Mouse (Mus musculus) right cerebral cortex, postnatal 14 days (tissue): ENCODE results near the gene Runx3.
A peak's percentile ranks its signal among the peaks of the same experiment; 100 is the strongest.

Experiments
- DNase-seq: peaks from one replicate; pipeline ENCODE4 v3.0.0; 2022

Gene Runx3

DNA sequence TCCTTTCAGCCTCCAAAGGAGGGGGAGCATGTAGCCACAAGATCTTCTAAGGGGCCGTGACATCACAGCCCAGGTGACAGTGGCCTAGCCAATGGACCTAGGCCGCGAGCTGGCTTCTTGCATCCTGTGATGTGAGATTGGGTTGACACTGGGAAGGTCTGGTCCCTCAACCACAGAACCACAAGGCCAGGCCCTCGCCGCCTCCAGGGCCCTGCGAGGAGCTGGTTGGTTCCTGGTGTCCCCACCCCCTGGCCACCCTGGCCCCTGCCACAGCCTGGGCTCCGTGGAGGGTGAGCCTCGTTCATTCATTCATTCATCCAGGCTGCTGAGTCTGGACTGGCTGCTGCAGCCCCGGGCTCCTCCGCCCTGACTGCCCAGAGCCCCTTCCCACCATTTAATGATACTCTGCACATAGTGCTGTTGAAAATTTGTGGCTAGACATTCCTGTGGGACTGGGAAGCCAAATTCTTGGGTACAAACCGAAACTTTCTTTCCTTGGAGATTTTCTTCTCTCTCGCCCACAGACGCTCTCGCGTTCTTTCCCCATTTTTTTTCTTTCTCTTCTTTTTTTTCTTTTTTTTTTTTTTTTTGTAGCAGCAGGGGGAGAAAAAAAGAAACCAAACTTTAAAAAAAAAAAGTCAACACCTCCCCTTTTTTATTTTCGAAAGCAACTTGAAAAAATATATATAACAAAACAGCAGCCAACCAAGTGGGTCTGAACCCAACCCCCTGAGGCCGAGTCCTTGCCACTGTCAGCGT is at the start of gene Runx3:
Gene Runx3 (plus strand): TSS at position 311 of the 759 bp plus-strand sequence.
- DNase-seq = no peak

DNA sequence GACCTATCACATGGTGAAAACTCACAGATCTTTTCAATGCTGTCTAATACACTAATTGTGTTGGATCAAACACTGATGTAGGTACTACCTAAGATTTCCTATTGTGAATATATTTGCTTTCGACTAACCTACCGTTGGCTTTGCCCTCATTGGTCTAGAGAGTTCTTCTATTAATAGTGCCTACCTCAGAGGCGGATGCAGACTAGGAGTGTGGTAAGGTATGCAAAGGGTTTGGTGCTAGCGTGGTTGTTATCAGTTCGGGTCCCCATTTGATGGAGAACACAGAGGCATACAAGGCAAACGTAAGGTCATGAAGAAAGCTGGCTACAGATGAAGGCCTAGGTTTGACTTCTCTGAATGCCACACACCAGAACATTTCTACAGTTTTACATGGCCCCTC is 47.8 kb upstream of the Runx3 start:
- DNase-seq = no peak

DNA sequence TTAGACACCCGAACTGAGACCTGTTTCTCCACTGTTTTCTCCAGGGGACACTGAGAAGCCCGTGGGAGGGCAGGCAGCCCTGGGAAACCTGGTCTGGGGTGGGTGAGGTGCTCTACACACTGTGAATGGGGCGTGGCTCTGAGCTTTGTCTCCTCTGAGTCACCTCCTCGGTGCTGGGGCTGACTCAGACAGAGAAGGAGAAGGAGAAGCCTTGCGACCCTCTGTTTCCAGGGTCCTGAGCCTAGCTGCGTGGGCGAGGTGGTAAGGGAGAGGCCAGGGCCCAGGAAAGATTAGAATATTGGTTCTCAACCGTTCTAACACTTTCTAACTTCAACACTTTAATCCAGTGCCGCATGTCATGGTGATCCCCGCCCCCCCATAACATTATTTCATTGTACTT is 46.9 kb upstream of the Runx3 start:
- DNase-seq = no peak

DNA sequence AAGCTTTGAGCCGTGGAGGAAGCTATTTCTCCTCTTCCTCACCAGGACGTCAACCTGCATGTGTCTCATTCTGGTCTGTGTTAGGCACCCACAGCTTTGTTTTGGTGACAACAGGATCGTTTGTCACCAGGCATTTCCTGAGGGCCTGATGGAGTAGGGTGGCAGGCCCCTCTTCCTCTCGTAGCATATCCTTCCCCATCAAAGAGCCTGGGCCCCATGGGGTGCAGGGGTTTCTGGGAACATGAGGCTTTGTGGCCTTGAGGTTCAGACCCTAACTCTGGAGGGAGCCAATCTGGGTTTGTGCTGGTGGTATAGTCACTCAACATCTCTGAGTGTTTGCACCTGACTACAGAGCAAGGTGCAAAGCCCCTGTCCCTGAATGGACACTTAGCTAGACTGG is 45.8 kb upstream of the Runx3 start:
- no peak for DNase-seq

DNA sequence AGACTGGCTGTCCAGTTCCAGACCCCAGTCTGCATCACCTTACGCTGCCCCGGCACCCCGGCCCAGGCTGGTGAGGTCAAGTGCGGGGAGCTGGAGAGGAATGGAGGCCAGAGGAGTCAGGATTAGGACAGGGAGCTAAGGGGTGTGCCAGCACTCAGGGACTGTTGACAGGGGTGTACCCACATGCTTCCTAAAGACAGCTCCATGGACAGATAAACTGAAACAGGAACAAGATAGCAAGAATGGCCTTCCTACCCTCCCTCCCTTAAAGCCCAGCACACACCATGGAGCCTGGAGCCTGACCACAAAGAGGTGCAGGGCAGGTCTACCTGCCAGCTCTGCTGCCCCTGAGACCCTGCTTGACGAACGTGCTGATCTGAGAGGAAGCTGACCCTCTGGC is 45.1 kb upstream of the Runx3 start:
- no peak for DNase-seq

DNA sequence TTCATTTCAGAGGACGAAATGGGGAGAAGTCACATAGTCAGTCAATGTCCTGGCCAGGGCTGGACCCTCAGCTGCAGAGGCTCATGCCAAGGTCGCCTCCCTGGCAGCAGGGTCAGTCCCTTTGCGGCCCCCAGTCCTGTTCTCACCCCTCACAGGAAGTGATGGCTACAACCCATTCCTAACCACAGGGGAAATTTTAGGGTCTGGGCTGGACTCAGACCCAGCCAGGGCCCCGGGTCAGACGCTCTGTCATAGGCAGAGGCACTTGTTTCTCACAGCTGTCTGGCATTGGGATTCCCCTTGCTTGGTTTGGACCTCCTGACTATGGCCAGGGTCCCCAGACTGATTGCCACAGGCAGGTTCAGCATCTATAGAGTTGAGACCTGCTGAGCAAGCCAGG is 43.8 kb upstream of the Runx3 start:
- DNase-seq = no peak

DNA sequence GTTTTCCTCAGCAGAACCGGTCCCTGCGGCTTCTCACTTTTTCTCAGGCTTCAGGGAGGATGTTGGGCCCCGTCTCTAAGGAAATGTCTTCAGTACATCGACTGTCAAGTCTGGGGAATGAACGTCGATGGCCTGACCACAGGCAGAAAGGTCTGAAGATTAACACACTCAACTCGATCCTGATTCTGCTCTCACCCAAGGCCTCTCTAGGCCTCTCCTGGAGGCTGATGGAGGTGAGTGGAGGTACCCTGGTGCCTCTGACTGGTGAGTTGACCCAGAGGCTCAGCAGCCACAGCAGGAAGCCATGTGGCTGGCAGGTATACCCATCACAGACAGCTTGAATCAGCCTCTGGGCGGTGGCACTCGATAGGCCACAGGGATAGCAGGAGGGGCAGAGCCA is 43.3 kb upstream of the Runx3 start:
- DNase-seq = no peak

DNA sequence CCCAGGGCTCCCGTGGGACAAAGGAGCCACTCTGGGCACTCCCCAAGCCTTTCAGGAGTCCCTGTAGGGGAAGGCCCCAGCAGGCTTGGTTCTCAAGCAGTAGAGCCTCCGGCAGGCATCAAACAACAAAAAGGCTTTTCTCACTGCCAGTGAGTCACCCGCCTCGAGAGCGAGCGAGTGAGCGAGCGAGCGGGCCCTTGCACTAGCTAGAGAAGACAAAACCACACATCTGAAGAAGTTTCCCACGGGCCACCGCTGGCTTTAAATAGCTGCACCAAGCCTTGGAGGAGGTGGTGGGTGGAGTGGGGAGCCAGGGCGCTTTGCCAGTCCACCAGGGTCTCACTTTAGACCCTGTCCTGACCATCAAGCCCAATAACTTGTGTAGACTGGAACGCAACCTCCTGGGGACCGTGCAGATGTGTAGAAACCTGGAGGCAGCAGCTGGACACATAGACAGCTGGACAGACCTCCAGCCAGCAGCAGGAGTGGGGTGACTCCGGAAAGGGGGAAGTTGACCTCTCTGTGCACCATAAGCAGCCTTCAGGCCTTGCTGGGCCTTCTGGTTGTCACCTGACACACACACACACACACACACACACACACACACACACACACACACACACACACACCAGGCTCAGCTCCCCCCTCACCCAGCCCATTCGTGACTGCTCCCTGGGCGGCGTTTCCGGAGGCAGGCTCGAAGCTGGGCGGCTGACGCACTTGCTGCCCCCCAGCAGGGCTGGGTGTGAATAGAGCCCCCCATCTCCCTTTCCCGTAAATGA is 40.4 kb upstream of the Runx3 start:
- peak; percentile 16 for DNase-seq

DNA sequence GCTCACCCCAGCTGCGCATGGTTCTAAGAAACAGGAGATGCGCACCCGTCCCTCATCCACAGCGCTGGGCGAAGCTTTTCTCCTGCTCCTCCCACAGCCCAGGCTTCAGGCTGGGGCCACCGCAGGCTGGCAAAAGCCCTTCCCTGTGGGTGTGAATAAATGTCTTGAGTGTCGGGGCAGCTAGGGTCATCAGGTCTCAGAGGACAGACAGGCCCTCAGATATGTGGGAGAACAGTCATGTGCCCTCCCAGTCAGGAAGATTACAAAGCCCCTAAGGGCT is 39.9 kb upstream of the Runx3 start:
- no peak for DNase-seq

DNA sequence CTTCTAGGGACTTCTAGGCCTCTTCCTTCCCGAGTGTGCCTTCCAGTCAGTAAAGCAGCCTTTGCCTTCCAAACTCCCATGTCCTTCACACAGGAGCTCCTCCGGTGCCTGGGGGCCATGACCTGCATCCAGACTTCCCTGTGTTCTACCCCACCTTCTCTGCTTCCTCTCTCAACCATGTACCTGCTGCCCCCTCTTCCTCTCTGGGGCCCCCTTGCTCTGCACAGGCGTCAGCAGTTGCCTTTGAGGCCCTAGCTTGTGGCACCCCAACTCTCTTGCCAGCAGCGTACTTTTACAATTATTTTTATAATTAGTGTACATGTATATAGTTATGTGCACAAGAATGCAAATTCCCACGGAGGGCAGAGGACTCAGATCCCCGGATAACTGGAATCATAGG is 37.4 kb upstream of the Runx3 start:
- DNase-seq = no peak

DNA sequence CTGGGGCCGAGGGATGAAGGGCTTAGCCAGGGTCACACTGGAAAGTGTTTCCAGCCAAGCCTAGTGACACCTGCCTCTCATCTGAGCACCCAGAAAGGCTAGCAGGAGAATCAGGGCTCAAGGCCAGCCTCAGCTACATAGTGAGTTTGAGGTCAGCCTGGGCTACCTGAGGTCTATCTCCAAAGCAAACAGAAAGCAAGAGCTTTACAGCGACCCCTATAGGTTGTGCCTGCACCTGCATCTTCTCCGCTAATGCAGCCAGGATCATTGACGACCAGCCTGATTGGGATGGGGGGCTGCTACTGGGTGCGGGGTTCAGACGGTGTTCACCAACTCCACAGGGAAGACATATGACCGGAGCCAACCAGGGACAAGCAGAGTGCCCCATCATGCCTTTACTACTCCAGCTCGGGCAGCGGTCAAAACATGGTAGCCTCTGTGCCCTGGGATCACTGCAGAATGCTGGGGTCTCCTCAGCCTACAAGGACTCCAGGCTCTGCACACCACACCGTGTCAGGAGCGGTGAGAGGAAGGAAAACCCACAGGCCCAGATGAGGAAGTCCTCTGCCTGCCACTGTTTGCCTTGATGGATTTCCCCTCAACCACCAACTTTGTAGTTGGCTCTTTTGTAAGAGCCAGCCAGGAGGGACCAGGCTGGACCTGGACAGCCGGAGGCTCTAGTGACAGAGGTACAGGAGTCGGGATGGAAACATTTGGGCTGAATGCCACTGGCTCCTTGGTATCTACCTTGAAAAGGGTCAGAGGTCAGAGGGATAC is 35.2 kb upstream of the Runx3 start:
- no peak for DNase-seq

DNA sequence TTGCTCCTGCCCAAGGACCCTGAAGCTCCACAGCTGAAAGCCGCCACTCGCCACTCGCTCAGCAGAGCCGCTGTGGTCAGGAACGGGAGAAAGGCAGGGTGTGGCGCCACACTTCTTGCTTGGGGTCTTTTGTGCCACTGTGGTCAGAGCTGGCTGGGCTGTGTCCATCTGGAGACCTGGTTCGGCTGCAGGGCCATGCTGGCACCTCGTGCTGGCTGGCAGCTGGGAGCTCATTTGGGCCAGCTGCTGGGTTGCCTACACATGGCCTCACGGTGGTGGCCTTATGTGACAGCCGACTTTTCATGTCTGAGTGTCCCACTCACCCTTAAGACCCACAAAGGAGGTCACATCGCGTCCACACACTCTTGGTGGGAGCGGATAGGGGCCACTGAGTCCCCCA is 29.8 kb upstream of the Runx3 start:
- DNase-seq = no peak

DNA sequence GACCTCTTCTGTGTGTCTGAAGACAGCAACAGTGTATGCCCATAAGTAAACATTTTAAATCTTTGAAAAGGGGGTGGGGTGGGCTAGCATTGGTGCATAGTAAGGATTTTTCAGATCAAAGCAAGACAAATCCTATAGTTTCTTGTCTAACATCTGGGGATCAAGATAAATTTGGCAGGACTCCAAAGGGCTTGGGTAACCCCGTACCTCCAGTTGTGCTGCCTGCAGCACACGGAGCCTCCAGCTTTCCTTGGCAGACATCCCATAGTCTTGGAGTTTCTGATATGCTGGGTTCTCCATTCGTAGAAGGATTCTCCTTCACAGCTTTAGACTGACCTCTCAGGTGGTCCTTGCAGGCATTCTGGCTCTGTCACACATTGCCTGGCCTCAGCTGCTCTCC is 27.6 kb upstream of the Runx3 start:
- no peak for DNase-seq

DNA sequence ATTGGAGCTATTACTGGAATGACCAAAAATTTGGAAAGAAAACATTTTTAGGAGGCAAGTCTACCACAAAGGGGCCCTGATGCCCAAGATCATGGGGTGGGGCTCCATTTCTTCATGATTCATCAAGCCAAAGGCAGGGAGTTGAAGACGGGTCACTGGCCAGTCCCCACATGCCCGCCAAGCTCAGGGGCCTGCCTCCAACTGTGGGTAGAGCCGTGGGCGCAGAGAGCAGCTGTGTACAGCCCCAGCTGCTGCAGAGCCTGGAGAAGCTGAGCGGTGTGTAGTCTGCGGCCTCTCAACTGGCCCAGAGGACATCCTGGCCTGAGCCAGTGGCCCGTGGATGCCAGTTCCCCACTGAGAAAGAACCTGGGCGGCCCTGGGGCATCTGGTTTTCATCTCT is 24.8 kb upstream of the Runx3 start:
- no peak for DNase-seq

DNA sequence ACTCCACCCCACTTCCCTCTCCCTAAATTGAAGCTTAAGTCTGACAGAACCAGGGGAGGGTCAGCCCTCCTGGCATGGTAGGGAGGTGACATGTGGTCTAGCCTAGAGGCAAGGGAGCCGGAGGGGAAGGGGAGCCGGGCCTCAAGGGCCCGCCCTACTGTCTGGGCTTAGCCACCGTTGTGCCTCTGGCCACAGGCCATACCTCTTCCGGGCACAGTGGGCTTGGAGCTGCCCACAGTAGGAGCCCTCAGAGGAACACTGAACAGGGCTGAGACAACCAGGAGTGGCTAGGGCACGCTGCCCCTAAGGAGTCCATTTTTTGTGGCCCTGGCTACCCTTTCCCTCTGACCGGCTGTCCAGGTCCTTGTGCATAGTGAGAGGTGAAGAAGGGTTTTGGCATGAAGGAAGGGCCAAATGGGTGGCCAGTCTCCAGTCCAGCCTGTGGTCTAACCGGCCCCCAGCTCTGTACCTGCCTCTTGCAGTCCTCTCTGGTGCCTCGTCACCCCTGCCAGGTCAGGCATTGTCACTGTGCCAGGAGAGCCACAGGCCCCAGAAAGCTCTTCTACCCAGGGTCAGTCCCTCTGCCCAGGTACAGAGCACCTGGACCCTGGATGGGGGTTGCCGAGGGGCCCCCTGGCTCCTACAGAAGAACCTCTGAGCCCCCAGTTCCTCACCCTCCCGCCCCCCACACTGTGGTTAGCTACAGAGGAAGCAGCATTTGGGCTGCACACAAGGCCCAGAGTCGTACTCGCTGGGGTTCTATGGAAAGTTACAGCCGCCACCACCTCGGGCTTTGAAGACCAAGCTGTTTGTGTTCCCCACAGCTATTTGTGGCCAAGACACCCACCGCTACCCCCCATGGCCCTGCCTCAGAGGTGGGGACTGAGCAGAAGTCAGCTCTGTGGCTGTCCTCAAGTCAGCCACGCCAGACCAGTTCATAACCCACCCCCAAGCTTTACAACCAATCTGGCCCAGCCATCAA is 22.3 kb upstream of the Runx3 start:
- no peak for DNase-seq

DNA sequence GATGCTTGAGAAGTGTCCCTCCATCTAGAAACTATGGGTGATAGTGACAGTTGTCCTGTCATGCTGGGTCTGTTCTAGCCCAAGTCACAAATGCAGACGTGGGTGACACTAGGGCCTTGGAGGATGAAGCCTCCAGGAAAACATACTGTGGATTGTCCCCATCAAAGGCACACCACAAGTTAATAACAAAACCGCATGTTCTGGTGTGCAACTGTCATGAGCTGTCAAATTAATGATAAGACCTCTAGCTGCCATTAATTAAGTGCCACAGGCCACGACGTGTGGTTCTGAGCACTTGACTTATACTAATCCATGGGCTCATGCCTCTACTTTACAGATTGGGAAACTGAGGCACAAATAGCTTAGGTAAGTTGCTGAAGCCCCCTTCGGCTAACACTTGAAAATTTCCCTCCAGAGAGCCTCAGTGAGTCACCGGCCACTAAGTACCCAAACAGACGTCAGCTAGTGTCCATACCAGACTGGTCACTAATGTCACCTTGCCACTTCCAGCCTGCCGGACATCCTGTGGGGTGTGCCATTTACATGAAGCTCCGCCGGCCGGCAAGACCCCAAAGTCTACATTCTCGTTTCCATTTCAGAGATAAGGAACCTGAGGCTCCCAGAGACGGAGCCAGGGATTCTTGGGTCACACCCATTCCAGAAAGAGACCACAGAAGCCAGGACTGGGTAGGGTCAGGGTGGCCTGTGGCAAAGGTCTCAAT is 18.3 kb upstream of the Runx3 start:
- no peak for DNase-seq

DNA sequence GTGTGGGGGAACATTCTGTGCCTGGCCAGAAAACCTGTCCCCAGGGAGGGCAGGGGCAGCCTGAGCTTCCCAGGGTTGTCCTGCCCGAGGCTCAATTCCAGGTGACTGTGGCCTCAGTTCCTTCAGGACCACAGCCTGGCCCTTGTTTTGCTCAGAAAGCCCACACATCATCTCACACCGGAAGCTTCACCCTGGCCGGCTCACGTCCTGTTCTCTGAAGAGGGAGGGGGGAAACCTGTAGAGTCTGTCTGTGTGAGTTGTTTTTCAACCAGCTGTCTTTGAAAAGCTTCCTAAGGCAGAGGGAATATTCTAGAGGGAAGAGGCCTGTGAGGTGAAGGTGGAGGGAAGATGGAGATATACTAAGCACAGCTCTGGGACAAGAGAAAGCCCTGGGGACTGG is 17.7 kb upstream of the Runx3 start:
- no peak for DNase-seq

DNA sequence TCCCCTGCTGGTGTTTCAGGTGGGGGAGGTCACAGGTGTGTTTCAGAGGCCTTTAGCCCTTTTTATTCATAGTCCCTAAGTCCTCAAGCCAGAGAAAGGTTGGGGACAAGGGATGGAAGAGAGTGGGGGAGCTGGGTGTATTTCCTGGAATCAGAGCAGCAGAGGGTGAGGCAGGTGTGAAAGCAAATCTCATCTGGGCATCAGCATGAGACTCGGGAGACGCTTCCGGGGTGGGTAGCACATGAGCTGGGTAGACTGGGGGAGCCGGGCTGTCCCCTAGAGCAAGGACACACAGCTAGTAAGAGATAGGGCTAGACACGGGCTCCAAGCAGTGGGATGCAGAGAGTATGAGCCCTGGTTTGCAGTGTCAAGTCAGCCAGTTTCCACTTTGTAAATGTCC is 16.7 kb upstream of the Runx3 start:
- DNase-seq = no peak

DNA sequence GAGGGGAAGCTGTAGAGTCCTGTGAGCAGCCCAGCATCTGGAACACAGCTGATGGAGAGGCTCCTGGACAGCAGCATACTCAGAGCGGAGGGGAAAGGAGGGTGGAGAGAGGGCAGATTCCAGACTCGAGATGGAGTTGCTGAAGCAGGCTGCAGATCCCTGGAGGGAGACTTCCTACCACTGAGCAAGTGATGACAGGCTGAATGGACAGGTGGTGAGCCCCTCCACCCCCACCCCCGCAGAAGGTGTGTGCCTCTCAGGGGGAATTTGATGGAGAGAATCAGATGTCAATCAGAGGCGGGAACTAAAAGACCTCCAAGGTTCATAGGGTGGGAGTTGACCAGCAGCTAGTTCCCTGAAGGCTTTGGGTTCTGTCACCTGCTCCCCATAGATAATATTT is 13.5 kb upstream of the Runx3 start:
- no peak for DNase-seq

DNA sequence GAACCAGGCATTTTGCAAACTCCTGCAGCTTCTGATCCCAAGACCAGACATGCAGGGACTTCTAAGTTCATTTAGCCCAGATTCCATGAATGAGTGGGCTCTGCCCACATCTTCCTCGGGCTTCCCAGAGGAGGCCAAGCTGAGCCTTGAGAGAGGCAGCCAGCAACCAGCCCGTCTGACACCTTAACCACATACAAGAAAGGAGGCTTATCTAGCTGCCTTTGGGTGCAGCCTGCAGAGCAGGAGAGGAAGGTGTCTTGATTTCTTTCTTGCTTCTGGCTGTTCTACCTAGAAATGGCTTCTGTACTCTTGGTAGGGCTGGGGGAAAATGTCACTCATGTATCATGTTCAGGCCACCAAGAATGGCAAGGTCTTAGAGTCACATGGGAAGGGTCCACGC is 11.8 kb upstream of the Runx3 start:
- no peak for DNase-seq

DNA sequence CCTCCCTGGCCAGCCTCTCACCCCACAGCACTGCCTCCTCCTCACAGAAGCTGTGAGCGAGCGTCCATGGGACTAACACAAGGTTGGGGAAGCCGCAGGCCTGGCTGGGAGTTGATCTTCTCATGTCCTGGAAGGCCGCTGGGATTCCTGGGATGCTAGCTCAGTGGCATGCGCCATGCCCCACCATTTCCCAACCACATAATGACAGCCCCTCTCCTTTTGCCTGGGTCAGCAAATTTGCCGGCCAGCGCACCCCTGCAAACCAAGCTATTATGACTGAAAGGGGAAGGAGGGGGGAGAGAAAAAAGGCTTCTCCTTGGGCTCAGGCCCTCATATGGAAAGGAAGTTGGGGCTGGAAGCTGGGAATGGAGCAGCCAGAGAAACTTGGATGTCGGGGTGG is 6.8 kb upstream of the Runx3 start:
- no peak for DNase-seq

DNA sequence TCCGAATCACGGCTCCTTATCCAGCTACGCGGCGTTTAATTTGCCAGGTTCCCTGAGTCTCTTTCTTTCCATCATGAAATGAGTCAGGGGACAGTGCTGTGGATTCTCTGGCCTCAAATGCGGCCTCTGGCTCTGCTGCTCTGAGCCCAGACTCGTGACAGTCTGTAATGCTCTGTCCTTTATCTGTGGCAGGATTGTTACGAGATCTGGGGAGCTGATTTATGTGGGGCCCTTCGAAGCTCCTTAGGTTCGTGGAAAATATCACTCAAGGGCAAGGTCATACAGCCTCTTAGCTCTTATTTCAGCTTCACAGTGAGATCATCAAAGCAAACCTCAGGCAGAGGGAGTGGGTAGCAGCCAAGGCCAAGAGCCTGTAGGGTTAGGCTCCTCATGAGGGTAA is 6.2 kb upstream of the Runx3 start:
- no peak for DNase-seq
